Mouse (Mus musculus) CD8-positive naive resting alpha-beta T cell, adult 2 months (primary cell): Measurements from ENCODE around the gene Rassf5.

Source experiments
- DNase-seq, 2 experiments: peaks; one replicate each; pipeline ENCODE4 v3.0.0; 2022; ENCODE audit warnings: low read depth in 2 of 2, low spot score in 2 of 2

Rassf5 gene

DNA sequence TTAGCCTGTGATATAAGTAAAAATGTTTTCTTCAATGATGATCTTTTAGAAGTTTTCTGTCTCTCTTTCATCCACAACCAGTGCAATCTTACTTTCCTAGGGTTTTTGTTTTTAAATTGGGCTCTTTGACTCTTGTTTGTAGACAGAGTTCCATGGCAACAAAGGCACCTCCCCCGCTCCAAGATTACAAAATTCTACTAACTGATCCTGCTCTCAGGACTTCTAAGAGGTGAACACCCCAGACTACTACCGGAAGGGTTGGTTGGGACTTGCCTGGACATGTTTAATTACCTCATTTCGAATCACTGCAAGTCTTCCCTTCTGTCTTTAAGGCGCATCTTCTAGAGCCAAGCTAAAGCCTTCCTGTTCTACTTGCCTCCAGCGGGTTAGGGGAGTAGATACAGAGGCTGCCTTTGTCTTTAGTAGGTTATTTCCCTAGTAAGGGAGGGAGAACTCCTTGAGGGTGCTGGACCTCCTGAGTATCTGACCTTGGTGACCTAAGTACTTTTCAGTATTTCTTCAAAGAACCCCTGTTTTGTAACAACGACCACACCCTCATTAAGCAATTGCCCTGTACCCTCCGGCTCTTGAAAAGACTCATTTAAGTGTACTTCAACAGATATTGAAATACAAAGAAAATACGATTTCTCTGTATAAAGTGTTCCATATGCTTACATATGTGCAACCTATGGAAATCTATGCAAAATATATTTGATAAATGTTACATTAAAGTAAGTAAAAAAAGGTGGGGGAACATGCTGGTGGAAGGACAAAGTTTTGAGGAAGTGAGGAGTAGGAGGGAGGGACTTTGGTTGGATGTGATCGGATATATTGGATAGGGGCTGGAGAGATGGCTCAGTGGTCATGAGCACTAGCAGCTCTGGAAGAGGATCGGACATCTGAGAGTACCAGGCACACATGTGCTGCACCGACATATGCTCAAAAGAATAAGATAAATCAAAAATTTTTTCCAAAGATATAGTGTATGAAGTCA lies 105.7 kb downstream of the Rassf5 start:
- no peak for DNase-seq

DNA sequence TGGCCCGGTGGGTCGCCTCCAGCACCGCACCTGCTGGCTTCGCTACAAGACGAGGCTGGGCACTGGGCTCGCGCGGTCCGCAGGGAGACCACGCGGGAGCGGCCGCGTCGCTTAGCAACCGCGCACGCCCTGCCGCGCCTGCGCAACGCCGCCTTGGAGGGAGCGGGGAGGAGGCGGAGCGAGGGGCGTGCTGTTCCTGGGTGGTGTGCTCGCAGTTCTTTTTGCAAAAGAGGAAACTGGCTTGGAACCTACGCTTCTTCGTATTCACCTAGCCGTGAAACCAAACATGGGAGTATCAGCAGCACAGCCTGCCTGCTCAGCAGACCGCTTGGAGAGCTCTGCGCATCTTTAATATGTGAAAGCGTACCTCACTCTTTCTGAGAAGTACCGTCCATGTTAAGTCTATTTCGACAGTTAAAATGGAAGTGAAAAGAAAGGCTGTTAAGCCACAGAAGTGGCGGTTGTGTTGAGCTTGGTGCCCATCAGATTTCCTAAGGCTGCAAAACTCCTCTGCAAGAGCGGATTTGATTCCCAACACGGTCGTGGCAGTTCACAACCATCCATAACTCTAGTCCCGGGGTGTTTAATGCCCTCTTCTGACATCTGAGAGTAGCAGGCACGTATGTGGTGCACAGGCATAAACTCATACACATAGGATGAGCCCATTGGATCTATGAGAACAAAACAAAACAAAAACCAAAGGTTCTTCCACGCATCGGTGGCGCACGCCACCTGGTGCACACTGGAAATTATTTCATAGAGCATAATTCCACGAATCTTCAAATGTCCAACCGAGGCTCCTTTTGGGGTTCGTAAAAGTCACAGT lies 106.7 kb downstream of the Rassf5 start, which contains the start of gene Dyrk3:
Dyrk3 (minus strand) TSS at position 150 of the 826 bp plus-strand sequence.
- DNase-seq: peak; percentile 73 to 82

DNA sequence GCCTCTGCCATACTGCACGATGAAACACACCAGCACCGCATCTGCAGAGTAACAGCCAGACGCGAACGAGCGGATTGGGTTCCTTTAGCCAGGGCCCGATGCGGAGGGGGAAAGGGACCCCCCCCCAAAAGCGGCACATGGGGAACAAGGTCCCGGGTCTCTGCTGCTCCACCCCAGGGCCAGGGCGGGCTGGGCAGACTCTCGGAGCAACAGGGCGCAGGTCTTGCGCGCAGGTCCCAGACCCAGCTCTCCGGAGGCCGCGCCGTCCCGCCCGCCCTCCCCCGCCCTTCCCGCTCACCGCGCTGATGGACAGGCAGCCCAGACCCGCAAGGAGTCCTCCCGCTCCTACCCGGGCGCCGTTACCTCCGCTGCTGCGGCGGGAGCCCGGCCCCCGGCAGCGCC lies 107.3 kb downstream of the Rassf5 start:
- no peak for DNase-seq

DNA sequence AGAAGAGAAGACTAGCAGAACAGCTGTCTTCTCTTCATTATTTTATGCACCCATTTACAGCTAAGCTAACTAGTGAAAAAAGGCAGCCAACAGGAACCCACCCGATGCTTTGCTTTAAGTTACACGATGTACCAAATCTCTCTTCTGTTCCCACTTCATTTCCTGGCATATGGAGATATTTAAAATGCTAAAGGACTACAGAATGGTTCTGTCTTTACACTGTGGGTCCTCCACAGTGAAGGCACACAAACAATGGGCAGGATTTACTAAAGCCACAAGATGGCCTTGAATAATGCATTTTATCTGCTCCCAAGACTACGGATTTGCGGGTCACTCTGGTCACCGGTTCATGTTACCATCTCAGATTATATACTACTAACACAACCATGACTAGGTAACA lies 107.9 kb downstream of the Rassf5 start:
- no peak for DNase-seq

DNA sequence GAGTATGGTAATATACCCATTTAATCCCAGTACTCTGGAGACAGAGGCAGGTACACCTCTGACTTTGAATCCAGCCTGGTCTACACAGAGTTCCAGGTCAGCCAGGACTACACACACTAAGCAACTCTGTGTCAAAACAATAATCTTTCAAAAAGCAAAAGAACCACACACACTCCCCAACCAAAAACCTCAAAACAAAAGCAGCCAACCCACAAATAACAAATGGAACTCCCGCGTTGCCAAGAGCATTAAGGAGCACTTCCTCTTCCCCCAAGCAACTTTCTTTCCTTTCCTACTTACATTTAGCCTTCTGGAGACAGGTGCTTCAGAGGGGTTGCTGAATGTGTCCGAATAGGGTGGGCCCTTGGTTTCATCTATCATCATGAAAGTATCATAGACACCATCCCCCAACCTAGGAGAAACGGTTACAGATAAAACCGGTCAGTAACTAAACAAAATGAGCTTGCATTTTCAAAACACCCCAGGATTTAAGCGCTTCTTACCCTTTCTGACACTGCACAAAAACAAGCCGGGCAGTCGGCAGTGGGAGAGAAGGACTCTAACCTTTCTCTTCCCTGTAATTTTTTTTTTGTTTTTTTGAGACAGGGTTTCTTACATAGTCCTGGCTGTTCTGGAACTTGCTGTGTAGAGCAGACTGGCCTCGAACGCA lies 109.0 kb downstream of the Rassf5 start:
- no peak for DNase-seq

DNA sequence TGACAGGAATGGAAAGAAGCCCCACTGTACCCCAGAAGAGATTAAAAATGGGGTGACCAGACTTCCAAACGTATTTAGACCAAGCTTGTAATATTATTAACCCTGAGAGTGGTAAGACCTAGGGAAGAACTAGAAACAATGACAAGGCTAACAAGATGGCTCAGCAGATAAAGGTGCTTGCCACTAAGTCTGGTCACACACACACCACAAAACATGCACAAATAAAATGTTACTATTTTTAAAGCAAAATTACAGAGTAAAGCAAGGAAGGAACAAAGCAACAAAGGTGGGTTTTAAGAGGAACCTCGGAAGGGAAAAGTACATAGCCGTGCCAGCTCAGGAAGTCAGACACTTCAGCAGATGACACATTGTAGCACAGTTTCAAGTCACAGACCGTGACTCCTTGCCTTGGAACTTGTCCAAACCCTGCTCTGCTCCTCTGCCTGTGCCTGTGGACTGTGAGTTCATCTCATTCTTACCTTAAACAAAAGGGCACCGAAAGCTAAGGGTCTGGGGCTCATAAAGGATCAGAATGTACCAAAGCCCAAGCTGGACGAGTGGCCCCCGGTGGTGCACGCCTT lies 110.0 kb downstream of the Rassf5 start:
- DNase-seq: peak in 1 of 2 experiments; percentile 31

DNA sequence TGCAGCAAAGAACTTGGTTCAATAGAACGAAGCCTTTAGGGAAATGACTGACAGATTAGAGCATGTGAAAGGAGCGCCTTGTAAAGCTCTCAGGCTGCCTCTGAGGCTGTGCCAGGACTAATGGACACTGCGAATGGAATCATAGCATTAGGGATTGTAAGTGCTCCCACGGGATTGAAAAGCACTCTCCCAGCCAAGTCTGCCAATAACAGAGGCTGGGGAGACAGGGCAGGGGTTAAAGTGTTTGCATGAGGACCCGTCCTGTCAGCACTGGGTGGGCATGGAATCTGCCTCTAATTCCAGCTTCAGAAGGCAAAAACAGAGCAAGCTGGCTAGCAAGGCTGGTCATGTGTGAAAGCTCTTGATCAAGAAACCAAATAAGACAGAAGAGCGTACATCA lies 110.8 kb downstream of the Rassf5 start:
- DNase-seq: no peak
